Mouse (Mus musculus): ENCODE measurements around the gene Hdlbp. TPM values are rescaled to one million over a fixed set of nuclear protein-coding genes. Genes with fewer than 3 reads are reported as not detected.

Hdlbp gene
- total and polyA plus RNA-seq, 2 experiments from 2014 or later: 66.0 to 96.5 TPM

GRCm38 (mm10) chr1:93445822-93446162, 32.8 kb downstream of the Hdlbp start:
- 17% methylated on average over 3 of the region's 3 CpGs for WGBS
- Histone ChIP-seq H3K4me3 (ENCODE audit: low read length) (peak overlapping the region; percentile 88), H3K36me3 (ENCODE audit: insufficient read depth, low read length) (0 out of 2 replicates have a peak, but pooled peaks cover 2% of the 10 kb centered on the region), H3K27ac (peak overlapping the region; percentile 76), H3K9me3 (ENCODE audit: low read length) (no peaks in the 10 kb centered on the region), H3K4me2 (ENCODE audit: low read depth, low read length) (peak overlapping the region; percentile 97), H3K27me3 (ENCODE audit: insufficient read depth, low read length) (no peaks in the 10 kb centered on the region), H3K9ac (replicated peaks; ENCODE audit: low read length) (peak overlapping the region; percentile 72), H3K4me1 (ENCODE audit: insufficient read depth, low read length) (no peaks in the 10 kb centered on the region; the same call in 1 of the 2 replicates)
- DNase-seq (ENCODE audit: low spot score) (no peak), ATAC-seq (peak; percentile 13; the same call in 1 of the 2 replicates)
- TF ChIP-seq CTCF (IDR thresholded peaks at IDR 0.05; ENCODE audit: low read depth): no peak

DNA sequence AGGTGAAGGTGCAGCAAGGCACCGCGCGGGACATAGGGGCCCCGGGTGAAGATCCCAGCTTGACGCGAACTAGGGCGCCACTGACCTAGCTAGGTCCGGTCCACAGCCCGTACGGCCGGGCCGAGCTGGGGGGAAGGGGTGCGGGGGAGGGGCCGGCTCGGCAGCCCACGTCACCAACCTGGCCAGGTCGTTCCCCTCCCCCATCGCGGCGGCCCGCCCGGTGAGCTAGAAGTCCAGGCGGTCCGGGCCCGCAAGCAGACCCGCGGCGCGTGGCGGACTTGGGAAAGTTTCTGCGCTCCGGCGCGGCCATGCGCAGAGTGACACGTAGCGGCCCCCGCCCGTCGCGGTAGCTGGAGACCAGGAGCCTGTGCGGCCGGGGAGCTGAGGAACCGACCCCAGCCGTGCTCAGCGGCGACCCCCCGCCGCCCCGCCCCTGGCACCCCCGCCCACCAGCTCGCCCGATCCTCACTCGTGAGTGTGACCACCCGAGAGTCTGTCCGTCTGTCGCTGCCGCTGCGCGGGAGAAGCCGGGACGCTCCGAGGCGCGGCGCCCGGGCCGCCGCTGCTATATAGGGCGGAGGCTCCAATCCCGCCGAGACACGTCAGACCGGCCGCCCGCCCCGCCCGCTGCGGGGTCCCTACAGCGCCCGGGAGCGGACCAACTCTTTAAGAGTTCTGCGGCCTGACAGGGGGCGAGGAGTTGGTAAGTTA, 33.3 kb downstream of the Hdlbp start:
- no peak for TF ChIP-seq CTCF (IDR thresholded peaks at IDR 0.05; ENCODE audit: low read depth)
- peaks cover 7% of the 10 kb centered on the region; the same call in 1 of the 2 replicates for H3K36me3 ChIP-seq (ENCODE audit: insufficient read depth, low read length)
- H3K4me2 ChIP-seq (ENCODE audit: low read depth, low read length): peak overlapping the region; percentile 97
- WGBS: under 1% methylated on average over 83 of the region's 84 CpGs
- DNase-seq (ENCODE audit: low spot score) (peak; percentile 66), ATAC-seq (peak; percentile 90)
- H3K4me3 ChIP-seq (ENCODE audit: low read length): peak overlapping the region; percentile 88
- H3K9ac ChIP-seq (replicated peaks; ENCODE audit: low read length): peak overlapping the region; percentile 72
- peak overlapping the region; percentile 76 for H3K27ac ChIP-seq
- H3K9me3 ChIP-seq (ENCODE audit: low read length): no peaks in the 10 kb centered on the region
- no peaks in the 10 kb centered on the region for H3K27me3 ChIP-seq (ENCODE audit: insufficient read depth, low read length)
- H3K4me1 ChIP-seq (ENCODE audit: insufficient read depth, low read length): no peaks in the 10 kb centered on the region; the same call in 1 of the 2 replicates

DNA sequence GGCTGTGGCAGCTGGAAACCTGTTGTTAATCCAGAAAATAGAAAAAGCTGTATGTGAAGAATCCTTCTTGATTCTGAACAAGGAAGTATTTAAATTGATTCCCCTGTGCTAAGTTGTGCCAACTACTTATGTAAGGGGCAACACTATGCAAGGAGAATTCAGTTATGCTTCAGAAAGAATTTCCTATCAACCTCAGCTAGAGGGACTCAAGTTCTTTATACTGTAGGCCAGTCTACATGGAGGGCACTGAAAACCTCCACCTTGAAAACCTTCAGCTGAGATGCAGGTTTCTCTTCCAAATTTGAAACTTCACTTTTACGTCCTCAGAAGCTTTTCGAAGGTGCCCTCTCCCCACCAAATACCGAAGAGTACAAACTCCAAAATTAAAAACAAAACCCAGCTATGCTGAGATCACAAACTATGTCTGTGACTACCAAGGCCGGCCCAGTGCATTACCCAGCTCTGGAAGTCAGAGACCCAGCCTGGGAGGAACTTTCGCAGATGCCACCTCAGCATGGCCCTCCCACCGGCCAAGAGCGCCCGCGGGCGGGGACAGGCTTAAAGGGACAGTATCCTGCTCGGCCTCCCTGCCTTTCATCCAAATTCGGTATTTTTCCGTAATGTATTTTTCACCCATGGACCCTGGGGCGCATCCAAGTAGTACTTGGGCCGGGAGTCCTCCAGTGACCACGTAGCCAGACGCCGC, 34.1 kb downstream of the Hdlbp start:
- H3K4me2 ChIP-seq (ENCODE audit: low read depth, low read length): peak overlapping the region; percentile 97
- no peaks in the 10 kb centered on the region; the same call in 1 of the 2 replicates for H3K4me1 ChIP-seq (ENCODE audit: insufficient read depth, low read length)
- ATAC-seq (peak; percentile 88), DNase-seq (ENCODE audit: low spot score) (peak; percentile 78)
- WGBS: 5% methylated on average over 18 of the region's 18 CpGs
- peaks cover 9% of the 10 kb centered on the region; the same call in 1 of the 2 replicates for H3K36me3 ChIP-seq (ENCODE audit: insufficient read depth, low read length)
- no peak; the same call in 1 of the 2 replicates for TF ChIP-seq CTCF (IDR thresholded peaks at IDR 0.05; ENCODE audit: low read depth)
- no peaks in the 10 kb centered on the region for H3K9me3 ChIP-seq (ENCODE audit: low read length)
- peak overlapping the region; percentile 76 for H3K27ac ChIP-seq
- peak overlapping the region; percentile 88 for H3K4me3 ChIP-seq (ENCODE audit: low read length)
- peak overlapping the region; percentile 72 for H3K9ac ChIP-seq (replicated peaks; ENCODE audit: low read length)
- no peaks in the 10 kb centered on the region for H3K27me3 ChIP-seq (ENCODE audit: insufficient read depth, low read length)

GRCm38 (mm10) chr1:93439321-93439720, 39.3 kb downstream of the Hdlbp start:
- H3K4me3 ChIP-seq (ENCODE audit: low read length): no peak overlapping the region
- H3K4me1 ChIP-seq (ENCODE audit: insufficient read depth, low read length): no peaks in the 10 kb centered on the region; the same call in 1 of the 2 replicates
- ATAC-seq: no peak
- H3K27ac ChIP-seq: no peak overlapping the region
- no peaks in the 10 kb centered on the region for H3K9me3 ChIP-seq (ENCODE audit: low read length)
- 95% methylated on average over 1 of the region's 1 CpGs for WGBS
- no peak for DNase-seq (ENCODE audit: low spot score)
- peaks cover 29% of the 10 kb centered on the region; the same call in 1 of the 2 replicates for H3K36me3 ChIP-seq (ENCODE audit: insufficient read depth, low read length)
- no peaks in the 10 kb centered on the region for H3K27me3 ChIP-seq (ENCODE audit: insufficient read depth, low read length)
- H3K4me2 ChIP-seq (ENCODE audit: low read depth, low read length): no peak overlapping the region
- H3K9ac ChIP-seq (replicated peaks; ENCODE audit: low read length): no peak overlapping the region
- TF ChIP-seq CTCF (IDR thresholded peaks at IDR 0.05; ENCODE audit: low read depth): no peak

DNA sequence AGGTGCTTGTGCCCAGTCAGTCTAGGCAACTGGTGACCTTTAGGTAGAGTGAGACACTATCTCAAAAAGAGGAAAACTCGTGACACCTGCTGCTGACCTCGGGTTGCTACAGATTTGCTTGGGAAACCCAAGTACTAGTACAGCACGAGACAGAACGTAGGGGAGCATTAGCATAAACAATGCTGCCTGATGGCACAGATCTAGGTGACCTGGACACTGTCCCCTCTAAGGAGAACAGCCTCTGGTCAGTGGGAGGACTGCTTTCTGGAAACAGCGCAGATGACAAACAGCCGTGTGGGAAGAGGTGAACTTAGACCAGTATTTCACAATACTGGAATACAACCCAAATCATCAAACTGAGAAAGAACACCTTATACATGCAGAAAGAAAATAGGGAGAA, 46.5 kb downstream of the Hdlbp start:
- no peak overlapping the region for H3K9ac ChIP-seq (replicated peaks; ENCODE audit: low read length)
- H3K27me3 ChIP-seq (ENCODE audit: insufficient read depth, low read length): no peaks in the 10 kb centered on the region
- no peak overlapping the region for H3K27ac ChIP-seq
- no peak for ATAC-seq
- no peaks in the 10 kb centered on the region for H3K9me3 ChIP-seq (ENCODE audit: low read length)
- H3K4me1 ChIP-seq (ENCODE audit: insufficient read depth, low read length): no peaks in the 10 kb centered on the region
- no peak overlapping the region for H3K4me3 ChIP-seq (ENCODE audit: low read length)
- DNase-seq (ENCODE audit: low spot score): no peak
- WGBS: 93% methylated on average over 6 of the region's 6 CpGs
- H3K4me2 ChIP-seq (ENCODE audit: low read depth, low read length): no peak overlapping the region
- peaks cover 54% of the 10 kb centered on the region for H3K36me3 ChIP-seq (ENCODE audit: insufficient read depth, low read length)
- TF ChIP-seq CTCF (IDR thresholded peaks at IDR 0.05; ENCODE audit: low read depth): no peak

GRCm38 (mm10) chr1:93403403-93403802, 75.2 kb downstream of the Hdlbp start:
- WGBS: 86% methylated on average over 4 of the region's 4 CpGs
- no peak for DNase-seq (ENCODE audit: low spot score)
- no peaks in the 10 kb centered on the region for H3K9me3 ChIP-seq (ENCODE audit: low read length)
- no peak overlapping the region for H3K4me2 ChIP-seq (ENCODE audit: low read depth, low read length)
- peaks cover 19% of the 10 kb centered on the region for H3K36me3 ChIP-seq (ENCODE audit: insufficient read depth, low read length)
- no peak for ATAC-seq
- H3K4me1 ChIP-seq (ENCODE audit: insufficient read depth, low read length): no peaks in the 10 kb centered on the region
- H3K27me3 ChIP-seq (ENCODE audit: insufficient read depth, low read length): no peaks in the 10 kb centered on the region
- no peak overlapping the region for H3K27ac ChIP-seq
- H3K9ac ChIP-seq (replicated peaks; ENCODE audit: low read length): no peak overlapping the region
- no peak for TF ChIP-seq CTCF (IDR thresholded peaks at IDR 0.05; ENCODE audit: low read depth)
- H3K4me3 ChIP-seq (ENCODE audit: low read length): no peak overlapping the region
